Mouse (Mus musculus): Measurements from ENCODE around the gene Mlh1.

The Mlh1 gene

GRCm38 (mm10) chr9:111216424-111216823, 55.2 kb downstream of the Mlh1 start:
- DNase-seq (ENCODE audit: low read depth, low spot score): no peak

GRCm38 (mm10) chr9:111213501-111213900, 58.1 kb downstream of the Mlh1 start:
- no peak for DNase-seq (ENCODE audit: low read depth, low spot score)

- no peak for DNase-seq (ENCODE audit: low read depth, low spot score)
Measured at GRCm38 (mm10) chr9:111211122-111212041, 60.2 kb downstream of the Mlh1 start.

GRCm38 (mm10) chr9:111210412-111210811, 61.2 kb downstream of the Mlh1 start:
- no peak for DNase-seq (ENCODE audit: low read depth, low spot score)

GRCm38 (mm10) chr9:111209158-111209699, 62.4 kb downstream of the Mlh1 start:
- no peak for DNase-seq (ENCODE audit: low read depth, low spot score)

- DNase-seq (ENCODE audit: low read depth, low spot score): no peak
Measured at GRCm38 (mm10) chr9:111208185-111208584, 63.4 kb downstream of the Mlh1 start.

GRCm38 (mm10) chr9:111207683-111208082, 63.9 kb downstream of the Mlh1 start:
- no peak for DNase-seq (ENCODE audit: low read depth, low spot score)

GRCm38 (mm10) chr9:111204601-111205375, 66.8 kb downstream of the Mlh1 start:
- peak; percentile 36 for DNase-seq (ENCODE audit: low read depth, low spot score)

- DNase-seq (ENCODE audit: low read depth, low spot score): no peak
Measured at GRCm38 (mm10) chr9:111200208-111200607, 71.4 kb downstream of the Mlh1 start.

- DNase-seq (ENCODE audit: low read depth, low spot score): no peak
Measured at GRCm38 (mm10) chr9:111198332-111198731, 73.3 kb downstream of the Mlh1 start.

GRCm38 (mm10) chr9:111197712-111198111, 73.9 kb downstream of the Mlh1 start:
- no peak for DNase-seq (ENCODE audit: low read depth, low spot score)

GRCm38 (mm10) chr9:111197116-111197515, 74.5 kb downstream of the Mlh1 start:
- DNase-seq (ENCODE audit: low read depth, low spot score): no peak

- DNase-seq (ENCODE audit: low read depth, low spot score): no peak
Measured at GRCm38 (mm10) chr9:111193211-111193610, 78.4 kb downstream of the Mlh1 start.

GRCm38 (mm10) chr9:111188731-111189130, 82.9 kb downstream of the Mlh1 start:
- no peak for DNase-seq (ENCODE audit: low read depth, low spot score)

- no peak for DNase-seq (ENCODE audit: low read depth, low spot score)
Measured at GRCm38 (mm10) chr9:111186861-111187260, 84.7 kb downstream of the Mlh1 start.

- no peak for DNase-seq (ENCODE audit: low read depth, low spot score)
Measured at GRCm38 (mm10) chr9:111184929-111185328, 86.7 kb downstream of the Mlh1 start.

GRCm38 (mm10) chr9:111182176-111182575, 89.4 kb downstream of the Mlh1 start:
- no peak for DNase-seq (ENCODE audit: low read depth, low spot score)

- DNase-seq (ENCODE audit: low read depth, low spot score): no peak
Measured at GRCm38 (mm10) chr9:111178971-111179370, 92.6 kb downstream of the Mlh1 start.

Data from skeletal muscle tissue, adult 2 months (tissue).